Mouse (Mus musculus) heart, adult 18-20 months (tissue): Measurements from ENCODE around the gene Prpf3. TPM values are rescaled to one million over a fixed set of nuclear protein-coding genes. Genes with fewer than 3 reads are reported as not detected.
A peak's percentile ranks its signal among the peaks of the same experiment; 100 is the strongest.
"Not testable (repeated sequence)": the region's sequence is repeated elsewhere in the genome, so short reads cannot be mapped to it uniquely, and the experiment has no call there.

Source experiments
- DNase-seq, 2 experiments: peaks; one replicate each; pipeline ENCODE4 v3.0.0; 2021 to 2022; ENCODE audit warnings: mixed read lengths in 1 of 2
- total RNA-seq, 2 experiments: library from RNA; stranded (reverse); gene quantifications; 2 replicates each; pipeline ENCODE4 v1.2.3; 2021

The Prpf3 gene
- total RNA-seq, 2 experiments from 2014 or later = 20.5 to 22.9 TPM

DNA sequence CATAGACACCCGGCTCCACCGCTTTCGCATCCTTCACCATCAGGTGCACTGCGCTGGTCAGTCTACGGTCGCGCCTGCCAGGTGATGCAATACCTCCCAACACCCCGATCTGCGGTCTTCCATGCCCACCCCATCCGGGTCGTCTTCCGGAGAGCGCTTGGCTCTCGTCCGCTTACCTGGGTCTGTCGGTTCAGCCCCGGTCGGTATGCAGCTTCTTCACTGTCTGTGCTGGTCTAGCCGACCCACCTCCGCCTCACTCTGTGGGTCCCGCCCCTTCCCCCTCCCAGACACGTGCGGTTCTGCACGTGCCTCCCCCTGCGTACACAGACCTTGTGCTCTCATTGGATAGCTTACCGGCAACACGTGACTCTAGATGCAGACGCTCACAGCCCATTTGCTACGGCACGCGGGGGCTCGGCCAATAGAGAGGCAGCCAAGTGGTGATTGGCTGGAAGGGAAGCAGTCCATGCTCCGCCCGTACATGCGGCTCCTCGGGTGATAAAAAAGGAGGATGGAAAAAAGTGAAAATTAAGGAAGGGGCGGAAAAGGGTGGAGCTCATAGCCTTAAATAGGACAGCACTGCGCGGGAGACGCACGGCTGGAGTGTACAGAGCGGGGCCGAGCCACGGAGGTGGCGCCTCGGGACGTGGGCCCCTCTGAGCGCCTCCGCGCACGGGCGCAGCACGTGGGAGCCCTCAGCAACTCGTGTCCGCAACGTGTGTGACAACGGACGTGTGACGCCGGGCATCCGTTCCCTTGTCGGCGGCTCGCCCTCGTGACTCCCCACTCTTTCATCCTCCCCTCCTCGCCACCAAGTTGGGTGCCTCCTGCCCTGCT lies 26.5 kb upstream of the Prpf3 start, which contains the start of gene Ciart:
Gene Ciart, minus strand, starts transcription at position 273 of the 837 bp plus-strand sequence.
- DNase-seq = peak; percentile 94 to 98

DNA sequence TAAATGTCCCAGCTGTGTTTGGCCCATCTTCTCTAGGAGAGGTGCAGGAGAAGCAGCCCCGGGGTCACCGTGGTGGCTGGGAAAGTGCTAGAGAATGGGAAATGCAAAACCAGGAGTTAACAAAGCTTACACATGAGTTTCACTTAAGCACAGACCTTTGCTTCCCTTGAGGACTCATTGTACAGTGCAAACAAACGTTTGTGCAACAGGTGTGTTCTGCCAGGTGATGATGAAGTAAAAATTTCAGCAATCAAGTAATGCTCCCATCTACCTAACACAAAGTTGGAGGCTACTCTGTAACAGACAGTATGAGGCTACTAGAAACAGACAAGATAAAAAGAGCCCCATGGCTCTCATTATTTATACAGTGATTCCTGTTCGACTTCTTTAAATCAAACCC lies 23.4 kb upstream of the Prpf3 start:
- DNase-seq = no peak

DNA sequence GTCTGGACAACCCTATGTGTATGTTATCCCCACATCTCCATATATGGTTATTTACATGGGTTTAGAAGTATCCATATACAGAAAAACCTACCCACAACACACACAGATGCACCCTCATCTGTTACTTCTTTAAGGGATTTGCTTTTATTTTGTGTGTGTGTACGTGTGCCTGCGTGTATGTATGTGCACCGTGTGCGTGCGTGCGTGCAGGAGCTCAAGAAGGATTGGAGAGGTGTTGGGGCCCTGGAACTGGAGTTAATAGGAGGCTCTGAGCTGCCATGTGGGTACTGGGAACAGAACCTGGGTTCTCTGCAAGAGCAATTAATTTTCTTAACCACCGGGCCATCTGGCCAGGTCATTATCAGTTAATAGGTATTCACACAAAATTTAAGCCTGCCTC lies 16.4 kb upstream of the Prpf3 start:
- DNase-seq = no peak

DNA sequence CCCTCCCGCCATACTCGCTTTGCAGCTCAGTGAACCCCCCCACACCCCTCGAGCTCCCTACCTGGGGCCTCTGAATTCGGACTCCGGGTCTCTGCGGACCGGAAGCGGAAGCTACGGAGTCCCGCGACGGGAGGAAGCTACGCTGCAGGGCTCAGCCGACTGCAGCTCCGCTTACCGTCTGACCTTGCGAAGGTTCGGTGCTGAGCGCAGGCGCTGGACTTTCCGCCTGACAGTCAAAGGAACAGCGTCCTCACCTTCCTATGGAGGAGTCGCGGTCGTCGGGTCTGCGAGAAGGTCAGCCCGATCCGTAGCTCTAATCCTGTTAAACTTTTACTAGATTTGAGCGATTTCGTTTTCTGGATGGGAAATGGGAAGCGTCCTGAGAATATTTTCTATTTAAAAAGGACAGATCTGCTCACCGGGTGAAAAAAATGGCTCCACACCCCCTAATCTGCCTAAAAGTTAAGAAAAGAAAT lies 15.7 kb upstream of the Prpf3 start, which contains the start of gene Mrps21:
Gene Mrps21, minus strand, starts transcription at position 128 of the 476 bp plus-strand sequence.
- DNase-seq = peak; percentile 89 to 93

DNA sequence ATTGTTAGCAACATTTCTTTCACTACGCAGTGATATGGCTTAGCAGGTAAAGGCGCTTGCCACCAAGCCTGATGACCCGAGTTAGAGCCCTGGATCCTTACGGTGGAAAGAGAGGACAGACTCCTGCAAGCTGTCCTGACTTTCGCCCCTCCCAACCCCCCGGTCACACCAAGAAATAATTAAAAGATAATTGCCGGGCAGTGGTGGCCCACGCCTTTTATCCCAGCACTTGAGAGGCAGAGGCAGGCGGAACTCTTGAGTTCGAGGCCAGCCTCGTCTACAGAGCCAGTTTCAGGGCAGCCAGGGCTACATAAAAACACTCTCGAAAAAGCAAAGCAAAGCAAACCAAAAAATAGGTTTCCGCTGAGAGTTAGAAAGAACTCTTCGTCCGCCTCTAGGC lies 15.3 kb upstream of the Prpf3 start:
- DNase-seq = peak in 1 of 2 experiments; percentile 12

DNA sequence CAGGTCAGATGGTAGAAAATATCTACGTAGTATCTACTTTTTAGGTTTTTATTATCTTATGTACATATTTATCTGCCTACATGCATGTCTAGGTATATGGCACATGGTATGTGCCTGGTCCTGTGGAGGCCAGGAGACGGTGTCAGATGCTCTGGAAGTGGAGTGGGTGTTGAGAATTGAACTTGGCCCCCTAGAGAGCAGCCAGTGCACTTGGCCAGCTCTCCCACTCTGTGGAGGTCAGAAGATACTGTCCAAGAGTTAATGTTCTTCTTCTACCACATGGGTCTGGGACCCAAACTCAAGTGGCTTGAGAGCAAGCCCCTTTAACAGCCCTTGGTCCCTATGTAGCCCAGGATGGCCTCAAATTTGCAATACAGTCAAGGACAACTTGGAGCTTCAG lies 11.7 kb upstream of the Prpf3 start:
- DNase-seq = no peak

DNA sequence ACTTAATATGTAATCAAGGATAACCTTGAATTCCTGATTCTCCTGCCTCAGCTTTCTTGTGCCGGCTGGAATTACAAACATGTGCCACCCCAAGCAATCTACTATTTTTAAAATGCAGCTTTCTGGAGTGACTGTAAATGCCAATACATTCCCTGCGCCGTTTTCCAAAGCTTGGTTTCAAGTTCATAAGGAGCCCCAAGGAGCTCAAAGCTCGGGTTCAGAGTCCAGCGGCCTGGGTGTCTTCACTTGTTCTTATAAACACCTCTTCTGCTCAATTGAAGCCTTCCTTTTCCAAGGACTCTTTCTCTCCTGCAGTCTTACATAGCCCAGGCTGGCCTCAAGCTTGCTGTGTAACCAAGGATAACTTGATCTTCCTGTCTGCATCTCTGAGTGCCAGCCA lies 10.4 kb upstream of the Prpf3 start:
- no peak for DNase-seq

DNA sequence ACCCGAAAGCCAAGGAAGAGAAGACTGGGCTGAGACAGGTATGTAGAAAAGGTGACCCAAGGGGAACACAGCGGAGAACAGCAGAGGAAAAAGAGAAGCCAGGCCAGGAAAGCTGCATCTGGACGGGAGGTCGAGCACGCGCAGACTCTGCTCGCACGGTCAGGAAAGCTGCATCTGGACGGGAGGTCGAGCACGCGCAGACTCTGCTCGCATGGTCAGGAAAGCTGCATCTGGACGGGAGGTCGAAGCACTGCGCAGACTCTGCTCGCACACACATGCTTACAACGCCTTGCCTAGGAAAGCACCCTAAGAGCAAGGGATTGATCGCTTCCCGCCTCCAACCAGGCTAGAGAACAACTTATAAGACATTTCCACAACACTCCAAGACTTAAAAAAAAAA lies 9.9 kb upstream of the Prpf3 start:
- DNase-seq = no peak

DNA sequence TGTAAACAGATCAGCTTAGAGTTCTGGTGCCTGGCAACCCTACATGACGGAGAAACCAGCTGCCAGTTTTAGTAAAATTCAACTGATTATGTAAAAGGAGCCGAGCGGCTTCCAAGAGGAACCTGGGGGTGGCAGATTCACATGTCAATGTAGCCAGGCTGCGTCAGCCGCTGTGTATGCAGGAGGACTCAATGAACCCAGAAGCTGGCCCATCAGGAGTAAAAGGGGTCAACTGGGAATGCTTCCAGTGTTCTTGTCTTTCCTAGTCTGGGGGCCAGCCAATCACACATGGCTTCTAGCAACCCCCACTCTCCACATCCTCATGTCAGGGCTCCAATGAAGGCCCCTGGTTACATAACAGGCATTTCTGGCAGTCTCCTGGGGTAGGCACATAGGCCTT lies 9.4 kb upstream of the Prpf3 start:
- DNase-seq = peak; percentile 41 to 64

DNA sequence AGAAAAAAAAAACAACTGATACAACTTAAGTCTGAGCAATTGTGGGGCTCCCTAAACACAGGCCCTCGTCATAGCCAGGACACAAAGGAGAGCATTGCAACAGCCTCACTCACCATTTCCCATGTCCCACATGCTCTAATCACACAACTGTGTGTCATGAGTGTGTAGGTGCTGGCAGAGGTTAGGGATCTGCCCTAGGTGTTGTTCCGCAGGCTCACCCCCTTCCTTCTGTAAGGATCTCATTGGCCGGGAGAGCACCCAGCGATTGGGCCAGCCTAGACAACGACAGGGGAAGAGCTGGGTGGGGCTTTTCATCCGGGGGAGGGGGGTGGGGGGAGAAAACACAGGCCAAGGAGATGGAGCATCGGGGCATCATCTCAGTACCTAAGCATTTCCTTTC lies 7.9 kb upstream of the Prpf3 start:
- no peak for DNase-seq

DNA sequence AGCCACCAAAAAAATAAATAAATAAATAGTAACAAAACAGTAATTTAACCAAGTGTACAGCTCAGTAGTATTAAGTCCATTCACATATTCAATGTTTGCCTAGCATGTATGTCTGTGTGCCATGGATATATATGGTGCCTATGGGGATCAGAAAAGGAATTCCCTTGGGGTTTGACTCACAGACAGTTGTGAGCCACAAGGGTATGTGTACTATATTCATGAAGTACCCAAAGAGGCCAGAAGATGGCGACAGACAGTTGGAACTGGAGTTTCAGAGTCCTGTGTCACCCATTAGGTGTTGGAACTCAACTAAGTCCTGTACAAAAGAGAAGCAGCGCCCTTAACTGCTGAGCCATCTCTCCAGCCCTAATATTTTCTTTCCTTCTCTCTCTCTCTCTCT lies 6.1 kb upstream of the Prpf3 start:
- DNase-seq = peak; percentile 84 to 88

DNA sequence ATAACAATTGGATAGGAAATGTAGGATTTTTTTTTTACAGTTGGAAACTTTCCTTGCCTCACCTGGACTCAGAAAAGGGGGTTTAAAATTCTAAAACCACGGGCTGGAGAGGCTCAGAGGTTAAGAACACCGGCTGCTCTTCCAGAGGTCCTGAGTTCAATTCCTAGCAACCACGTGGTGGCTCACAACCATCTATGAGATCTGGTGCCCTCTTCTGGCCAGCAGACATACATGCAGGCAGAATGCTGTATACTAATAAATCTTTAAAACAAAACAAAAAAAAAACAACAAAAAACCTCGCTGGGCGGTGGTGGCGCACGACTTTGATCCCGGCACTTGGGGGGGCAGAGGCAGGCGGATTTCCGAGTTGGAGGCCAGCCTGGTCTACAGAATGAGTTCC lies 5.5 kb upstream of the Prpf3 start:
- DNase-seq = no peak

DNA sequence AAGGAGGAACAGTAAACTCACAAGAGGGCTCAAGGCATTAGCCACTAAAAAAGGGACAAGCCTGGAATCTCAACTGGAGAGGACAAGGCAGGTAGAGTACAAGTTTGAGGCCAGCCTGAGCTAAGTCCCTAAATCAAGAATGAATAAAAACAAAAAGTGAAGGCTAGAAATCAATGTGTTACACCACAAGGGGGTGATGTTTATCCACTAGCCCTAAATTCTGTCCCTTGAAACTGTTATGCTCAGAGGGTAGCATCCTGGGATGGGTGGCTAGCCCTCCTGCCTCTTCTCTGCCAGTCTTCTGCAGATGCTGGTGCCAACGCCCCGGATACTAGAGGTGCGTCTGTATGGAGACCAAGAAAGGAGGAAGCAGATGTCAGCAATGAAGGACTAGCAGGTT lies 4.6 kb upstream of the Prpf3 start:
- no peak for DNase-seq

DNA sequence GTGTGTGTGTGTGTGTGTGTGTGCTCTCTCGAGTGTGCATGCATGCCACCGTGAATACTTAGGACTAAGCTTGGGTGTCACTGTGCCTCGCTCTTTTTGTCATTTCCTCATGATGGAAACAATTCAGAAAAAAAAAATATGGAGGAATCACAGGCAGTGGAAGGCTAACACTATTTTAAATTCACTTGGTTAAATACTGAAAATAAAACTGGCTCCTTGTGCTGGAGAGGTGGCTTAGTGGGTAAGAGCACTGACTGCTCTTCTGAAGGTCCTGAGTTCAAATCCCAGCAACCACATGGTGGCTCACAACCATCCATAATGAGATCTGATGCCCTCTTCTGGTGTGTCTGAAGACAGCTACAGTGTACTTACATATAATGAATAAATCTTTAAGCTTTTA lies 2.6 kb upstream of the Prpf3 start:
- DNase-seq = not testable (repeated sequence)

DNA sequence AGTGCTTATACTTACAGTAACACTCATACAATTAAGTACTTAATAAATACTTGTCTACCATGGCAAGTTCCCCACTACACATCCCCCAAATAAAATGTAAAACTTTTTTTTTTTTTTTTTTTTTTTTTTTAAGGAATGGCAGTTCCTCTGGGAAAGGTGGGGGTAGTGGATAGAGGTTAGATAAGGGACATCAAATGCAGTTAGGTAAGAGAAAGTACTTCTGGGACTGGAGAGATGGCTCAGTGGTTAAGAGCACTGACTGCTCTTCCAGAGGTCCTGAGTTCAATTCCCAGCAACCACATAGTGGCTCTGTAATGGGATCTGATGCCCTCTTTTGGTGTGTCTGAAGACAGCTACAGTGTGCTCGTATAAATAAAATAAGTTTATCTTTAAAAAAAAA lies 1.4 kb upstream of the Prpf3 start:
- DNase-seq = not testable (repeated sequence)

DNA sequence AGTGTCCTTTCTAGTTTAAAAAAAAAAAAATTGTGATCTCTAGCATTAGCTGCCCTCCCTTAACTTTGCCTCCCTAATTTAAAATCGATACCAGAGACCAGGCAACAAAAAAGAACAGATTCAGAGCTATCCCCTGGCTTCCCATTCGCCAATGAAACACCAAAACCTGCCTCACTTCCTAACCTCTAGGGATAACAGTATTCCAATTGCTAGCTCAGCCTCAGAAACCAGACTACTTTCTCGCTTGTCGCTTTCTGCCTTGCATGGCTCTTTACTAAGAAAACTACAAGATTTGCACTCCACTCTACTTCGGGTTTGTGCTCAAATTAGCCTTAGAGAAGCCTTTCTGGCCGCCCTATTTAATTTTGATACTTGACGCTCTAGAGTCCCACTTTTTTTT lies 430 bp upstream of the Prpf3 start:
- no peak for DNase-seq

DNA sequence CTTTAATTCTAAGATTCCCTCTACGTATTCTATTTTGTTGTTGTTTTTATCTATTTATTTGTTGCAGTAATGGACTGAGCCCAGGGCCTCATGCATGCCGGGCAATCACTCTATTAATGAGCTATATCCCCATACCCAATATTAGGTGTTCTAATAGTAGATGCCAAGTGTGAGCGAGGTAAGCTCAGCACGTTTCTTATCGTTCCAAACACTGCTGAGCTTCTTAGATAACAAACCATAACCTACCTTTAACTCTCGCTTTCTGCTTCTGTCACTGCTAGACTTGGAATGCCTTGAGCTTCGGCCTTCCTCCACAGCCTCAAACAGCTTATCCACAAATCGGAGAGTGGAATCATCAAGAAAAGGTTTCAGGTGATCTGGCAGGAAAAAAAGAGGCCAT lies 4.4 kb downstream of the Prpf3 start:
- no peak for DNase-seq

DNA sequence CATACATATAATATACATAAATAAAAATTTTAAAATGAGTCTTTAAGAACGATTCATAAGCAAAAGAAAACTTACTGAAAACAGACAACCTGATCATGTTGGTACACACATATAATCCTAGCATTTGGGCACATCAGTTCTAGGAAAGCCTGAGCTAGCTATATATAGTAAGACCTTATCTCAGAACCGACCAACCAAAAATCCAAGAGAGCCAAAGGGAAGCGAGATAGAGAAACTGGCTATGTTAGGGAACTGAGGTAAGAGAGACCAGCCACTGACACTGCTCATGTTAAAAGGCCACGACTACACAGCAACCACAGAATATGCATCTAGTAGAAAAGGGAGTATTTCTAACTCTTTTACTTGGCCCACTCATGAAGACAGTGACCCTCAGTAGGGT lies 5.1 kb downstream of the Prpf3 start:
- DNase-seq = peak in 1 of 2 experiments; percentile 28

DNA sequence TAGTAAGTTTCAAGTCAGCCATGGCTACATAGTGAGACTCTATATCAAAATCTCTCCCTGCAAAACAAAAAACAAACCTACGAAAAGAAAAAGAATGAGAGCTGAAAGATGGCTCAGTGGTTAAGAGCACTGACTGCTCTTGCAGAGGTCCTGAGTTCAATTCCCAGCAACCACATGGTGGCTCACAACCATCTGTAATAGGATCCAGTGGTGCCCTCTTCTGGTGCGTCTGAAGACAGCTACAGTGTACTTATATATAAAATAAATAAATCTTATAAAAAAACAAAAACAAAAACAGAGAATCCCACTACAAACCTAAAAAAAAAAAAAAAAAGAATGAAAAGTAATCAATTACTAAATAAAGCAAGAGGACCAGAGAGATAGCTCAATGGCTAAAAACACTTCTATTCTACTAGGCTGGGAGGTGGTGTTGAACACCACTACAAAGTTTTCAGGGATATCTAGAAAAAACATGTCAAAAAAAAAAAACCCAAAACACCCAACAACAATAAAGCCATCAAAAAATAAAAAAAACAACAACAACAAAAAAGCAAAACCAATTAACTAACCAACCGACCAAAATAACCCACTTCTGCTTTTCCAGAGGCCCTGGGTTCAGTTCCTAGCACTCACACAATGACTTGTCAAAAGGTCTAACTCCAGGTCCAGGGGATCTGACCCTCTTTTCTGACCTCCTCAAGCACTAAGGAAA lies 13.0 kb downstream of the Prpf3 start:
- no peak for DNase-seq

DNA sequence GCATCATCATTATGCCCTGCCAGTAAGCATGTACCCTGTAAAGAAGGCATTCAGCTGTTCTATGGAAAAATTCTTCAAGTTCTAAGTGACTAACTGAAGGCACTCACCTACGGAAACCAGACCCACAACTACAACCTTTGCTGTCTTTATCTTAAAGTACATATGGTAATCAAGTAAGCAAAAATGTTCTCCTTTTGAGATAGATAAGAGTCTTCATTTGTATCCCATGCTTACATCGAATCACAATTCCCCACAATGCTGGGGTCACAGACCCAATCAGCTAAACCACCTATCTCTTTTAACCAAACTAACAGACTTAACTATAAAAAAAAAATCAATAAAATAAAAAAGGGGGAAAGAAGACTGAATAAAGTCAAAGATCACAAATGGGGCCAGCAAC lies 16.4 kb downstream of the Prpf3 start:
- no peak for DNase-seq

DNA sequence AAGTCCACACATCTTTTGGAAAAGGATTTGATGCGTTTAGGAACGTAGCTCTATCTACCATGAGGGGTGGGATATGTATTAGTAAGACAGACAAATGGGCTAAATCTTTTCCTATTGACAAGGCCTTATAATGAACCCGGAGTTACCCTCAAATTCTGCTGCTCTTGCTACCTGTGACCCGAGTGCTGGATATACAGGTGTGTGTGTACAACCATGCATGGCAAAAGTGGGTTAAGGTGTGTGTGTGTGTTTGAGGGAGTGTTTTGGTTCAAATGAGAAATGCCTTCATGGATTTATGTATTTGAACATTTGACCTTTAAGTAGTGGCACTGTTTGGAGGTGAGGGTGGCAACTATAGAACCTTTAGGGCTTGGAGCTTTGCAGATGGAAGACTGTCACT lies 26.6 kb downstream of the Prpf3 start:
- no peak for DNase-seq

DNA sequence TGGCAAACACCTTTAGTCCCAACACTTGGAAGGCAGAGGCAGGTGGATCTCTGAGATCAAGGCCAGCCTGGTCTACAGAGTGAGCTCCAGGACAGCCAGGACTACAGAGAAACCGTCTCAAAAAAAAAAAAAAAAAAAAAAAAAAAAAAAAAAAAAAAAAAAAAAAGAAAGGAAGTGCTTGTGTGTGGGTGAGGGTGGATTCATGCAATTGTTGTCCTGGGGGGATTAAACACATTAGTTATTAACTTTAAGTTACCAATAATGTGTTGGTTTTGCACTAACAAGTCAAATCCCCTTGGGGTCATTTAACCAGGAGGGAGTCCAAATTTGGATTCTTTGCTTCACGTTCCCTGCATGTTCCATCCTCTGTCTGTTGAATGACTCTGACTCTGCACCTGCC lies 29.4 kb downstream of the Prpf3 start:
- DNase-seq = no peak
